Mouse (Mus musculus) central nervous system, embryonic 18 days (tissue): ENCODE results near the gene Mrgprb2. TPM values are rescaled to one million over a fixed set of nuclear protein-coding genes. Genes with fewer than 3 reads are reported as not detected.

Source experiments
- polyA plus RNA-seq: library from polyadenylated mRNA; depleted of rRNA; stranded (reverse); fragments of >200 nt; gene quantifications from 2 replicates; pipeline ENCODE4 v1.2.3, GENCODE M21; 2012; rRNA removed

Mrgprb2 gene
- 0.03 TPM in 1 of 2 replicates, not detected in the other for polyA plus RNA-seq

DNA sequence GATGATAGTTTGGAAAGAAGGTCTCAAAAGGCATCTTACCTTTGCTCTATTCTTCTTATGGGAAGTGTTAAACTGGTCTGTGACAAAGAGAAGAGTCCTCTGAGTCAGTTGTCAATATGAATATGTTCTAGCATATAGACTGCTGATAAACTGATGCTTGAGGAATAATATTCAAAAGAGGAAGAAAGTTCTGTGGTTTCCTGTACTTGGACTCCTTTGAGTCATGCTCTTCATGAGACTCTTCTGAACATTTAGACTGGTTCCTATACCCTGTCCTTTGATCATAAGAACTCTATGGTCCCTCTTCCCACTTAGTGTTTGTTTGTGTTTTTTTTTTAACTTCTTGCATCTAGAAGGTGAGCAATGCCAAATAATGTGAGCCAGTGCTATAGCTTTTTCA is at the start of gene Mrgprb2:
Gene Mrgprb2 (minus strand): TSS at position 101 of the 400 bp plus-strand sequence.

Other genes with a start within 250 kb of the Mrgprb2 start
- gene Mrgprb8, start 169.6 kb downstream of the Mrgprb2 start, polyA plus RNA-seq = not detected in 2 replicates
- gene Mrgprb1, start 101.7 kb downstream of the Mrgprb2 start, polyA plus RNA-seq = 0.01 TPM in 2 replicates
- 0.01 TPM in 1 of 2 replicates, not detected in the other for gene Mrgprx2, start 58.8 kb downstream of the Mrgprb2 start, polyA plus RNA-seq
- gene Mrgprb3, start 85.7 kb upstream of the Mrgprb2 start, polyA plus RNA-seq = not detected in 2 replicates
- 41.6 and 42.2 TPM in 2 replicates for gene Zdhhc13, start 230.9 kb upstream of the Mrgprb2 start, polyA plus RNA-seq